Mouse (Mus musculus) megakaryocyte progenitor cell, adult 5-6 weeks (primary cell): ENCODE data around the gene Gm13083. TPM values are rescaled to one million over a fixed set of nuclear protein-coding genes. Genes with fewer than 3 reads are reported as not detected.
"Not testable (repeated sequence)": the region's sequence is repeated elsewhere in the genome, so short reads cannot be mapped to it uniquely, and the experiment has no call there.

Experiments
- ATAC-seq: replicated peaks from 2 replicates; pipeline ENCODE4 v1.8.0; 2016; ENCODE audit warnings: mild to moderate bottlenecking, moderate TSS enrichment, inconsistent platforms; ENCODE audit not compliant: poor library complexity
- total RNA-seq, 2 experiments: library from RNA; stranded (forward) in 1 of 2; stranded (reverse) in 1 of 2; fragments of 157-497, 149-512 nt in 1 of 2; fragments of 200-1000 nt in 1 of 2; gene quantifications; 2 replicates each; pipeline versions ENCODE4 v1.2.3 to v1.2.4; 2015 to 2017

Gene Gm13083
- total RNA-seq (2015) (not detected in 2 replicates), total RNA-seq (2017) (not detected in 2 replicates)

- not testable (repeated sequence) for ATAC-seq
Measured at GRCm38 (mm10) chr4:143614703-143615102, at the start of gene Gm13083. Gene Gm13083, plus strand, starts transcription at chr4:143615003.

GRCm38 (mm10) chr4:143611927-143612326 is 2.9 kb upstream of the Gm13083 start:
- ATAC-seq: not testable (repeated sequence)

GRCm38 (mm10) chr4:143618101-143618500 is 3.3 kb downstream of the Gm13083 start:
- not testable (repeated sequence) for ATAC-seq

GRCm38 (mm10) chr4:143657146-143657545 is 42.3 kb downstream of the Gm13083 start, which contains the start of gene Gm13088:
Gene Gm13088, minus strand, starts transcription at chr4:143657246.
- not testable (repeated sequence) for ATAC-seq

Other genes starting within 250 kb of the Gm13083 start
- gene Pramel1, start 220.6 kb upstream of the Gm13083 start, total RNA-seq (2015): not detected in 2 replicates
- not detected in 2 replicates for gene Pramel1, start 220.6 kb upstream of the Gm13083 start, total RNA-seq (2017)
- 7.5 and 10.1 TPM in 2 replicates for gene Pramef8, start 202.6 kb upstream of the Gm13083 start, total RNA-seq (2015)
- gene Pramef8, start 202.6 kb upstream of the Gm13083 start, total RNA-seq (2017): 7.7 and 10.2 TPM in 2 replicates
- not detected in 2 replicates for gene Oog4, start 164.7 kb upstream of the Gm13083 start, total RNA-seq (2015)
- gene Oog4, start 164.7 kb upstream of the Gm13083 start, total RNA-seq (2017): not detected in 2 replicates
- not detected in 2 replicates for gene Gm13043, start 103.7 kb upstream of the Gm13083 start, total RNA-seq (2015)
- gene Gm13043, start 103.7 kb upstream of the Gm13083 start, total RNA-seq (2017): not detected in 2 replicates
- not detected in 2 replicates for gene Gm13040, start 79.0 kb upstream of the Gm13083 start, total RNA-seq (2015)
- gene Gm13040, start 79.0 kb upstream of the Gm13083 start, total RNA-seq (2017): not detected in 2 replicates
- not detected in 2 replicates for gene BC080695, start 63.3 kb upstream of the Gm13083 start, total RNA-seq (2015)
- not detected in 2 replicates for gene BC080695, start 63.3 kb upstream of the Gm13083 start, total RNA-seq (2017)
- not detected in 2 replicates for gene Gm13057, start 63.3 kb upstream of the Gm13083 start, total RNA-seq (2015)
- not detected in 2 replicates for gene Gm13057, start 63.3 kb upstream of the Gm13083 start, total RNA-seq (2017)
- gene Gm13088, start 42.2 kb downstream of the Gm13083 start, total RNA-seq (2015): not detected in 2 replicates
- gene Gm13088, start 42.2 kb downstream of the Gm13083 start, total RNA-seq (2017): not detected in 2 replicates
- not detected in 2 replicates for gene Gm13089, start 87.7 kb downstream of the Gm13083 start, total RNA-seq (2015)
- gene Gm13089, start 87.7 kb downstream of the Gm13083 start, total RNA-seq (2017): not detected in 2 replicates
- gene Gm13078, start 104.5 kb downstream of the Gm13083 start, total RNA-seq (2015): not detected in 2 replicates
- gene Gm13078, start 104.5 kb downstream of the Gm13083 start, total RNA-seq (2017): not detected in 2 replicates
- gene Gm13023, start 174.3 kb downstream of the Gm13083 start, total RNA-seq (2015): not detected in 2 replicates
- not detected in 2 replicates for gene Gm13023, start 174.3 kb downstream of the Gm13083 start, total RNA-seq (2017)
- gene Gm13084, start 201.1 kb downstream of the Gm13083 start, total RNA-seq (2015): not detected in 2 replicates
- not detected in 2 replicates for gene Gm13084, start 201.1 kb downstream of the Gm13083 start, total RNA-seq (2017)
- not detected in 2 replicates for gene Gm13103, start 231.5 kb downstream of the Gm13083 start, total RNA-seq (2015)
- not detected in 2 replicates for gene Gm13103, start 231.5 kb downstream of the Gm13083 start, total RNA-seq (2017)